Mouse (Mus musculus) C2C12 (cell line): ENCODE measurements around the gene Mrpl44.

Source experiments
- CEBPB ChIP-seq: IDR thresholded peaks from one replicate; pipeline ENCODE4 v1.6.1; 2011; ENCODE audit warnings: low read depth, mild to moderate bottlenecking, control low read depth, moderate library complexity
- CTCF ChIP-seq: IDR thresholded peaks from one replicate; pipeline ENCODE4 v1.5.1; 2011; ENCODE audit not compliant: control insufficient read depth, insufficient read depth, insufficient read length
- MAX ChIP-seq: IDR thresholded peaks from one replicate; pipeline ENCODE4 v1.6.1; 2011; ENCODE audit warnings: mild to moderate bottlenecking, control low read depth
- MYOD1 ChIP-seq: IDR thresholded peaks from one replicate; pipeline ENCODE4 v1.6.1; 2011; ENCODE audit warnings: low read depth; ENCODE audit not compliant: control insufficient read depth, insufficient read length
- MYOG ChIP-seq: IDR thresholded peaks from one replicate; pipeline ENCODE4 v1.6.1; 2011; ENCODE audit not compliant: control insufficient read depth, insufficient read length; ENCODE audit errors: extremely low read depth
- USF1 ChIP-seq: IDR thresholded peaks from one replicate; pipeline ENCODE4 v1.6.1; 2011; ENCODE audit warnings: low read depth, mild to moderate bottlenecking, control low read depth, moderate library complexity

DNA sequence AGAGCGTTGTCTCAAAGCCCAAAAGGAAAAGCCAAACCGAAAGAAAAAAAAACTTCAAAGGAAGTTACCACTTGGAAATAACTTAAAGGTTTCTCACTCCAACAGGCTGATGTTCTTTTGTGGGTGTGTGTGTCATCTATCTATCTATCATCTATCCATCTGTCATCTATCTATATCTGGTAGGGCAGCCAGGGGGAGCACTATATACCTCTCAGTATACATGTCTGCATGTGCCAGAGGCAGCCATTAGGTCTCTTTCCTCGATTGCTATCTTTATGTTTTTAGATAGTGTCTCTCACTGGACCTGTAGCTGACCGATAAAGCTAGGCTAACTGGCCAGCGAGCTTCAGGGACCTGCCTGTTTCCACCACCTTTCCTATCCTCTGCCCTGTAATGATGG, 41.0 kb upstream of the Mrpl44 start:
- TF ChIP-seq CTCF (no peak), MAX (no peak), MYOD1 (no peak), USF1 (no peak), CEBPB (no peak), MYOG (no peak)
